Mouse (Mus musculus) splenic B cell, adult 2 months (primary cell): Measurements from ENCODE around the gene Kcnj8.

Source experiments
- DNase-seq: peaks from one replicate; pipeline ENCODE4 v3.0.0-alpha.2; 2011; ENCODE audit warnings: low read depth, low spot score
- H3K27me3 ChIP-seq: 2 replicates; pipeline ENCODE4 v1.6.1; 2012; ENCODE audit warnings: mild to moderate bottlenecking, low read length, moderate library complexity, mixed read lengths; ENCODE audit not compliant: control insufficient read depth, poor library complexity, insufficient read depth, severe bottlenecking
- H3K36me3 ChIP-seq: 2 replicates; pipeline ENCODE4 v1.6.1; 2012; ENCODE audit warnings: mild to moderate bottlenecking, low read length, moderate library complexity, mixed read lengths; ENCODE audit not compliant: control insufficient read depth, poor library complexity, insufficient read depth, severe bottlenecking

The Kcnj8 gene

DNA sequence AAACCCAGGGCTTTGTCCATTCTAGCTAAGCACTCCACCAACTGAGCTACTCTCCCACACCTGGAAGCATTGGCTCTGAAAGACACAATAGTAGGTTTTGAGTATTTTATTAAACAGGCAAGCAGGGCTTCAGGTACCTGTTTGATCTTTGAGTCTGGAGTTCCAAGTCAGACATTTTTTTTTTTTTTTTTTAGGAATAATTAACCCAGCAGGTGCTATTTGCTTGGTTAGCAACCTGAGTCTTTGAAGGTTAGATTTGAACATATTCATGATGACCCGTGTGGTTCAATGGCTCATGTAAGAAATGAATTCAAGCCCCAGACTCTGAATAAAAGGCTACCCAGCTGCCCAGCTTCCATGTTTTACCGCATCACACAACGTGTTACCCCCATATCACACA, 6.7 kb downstream of the Kcnj8 start:
- Histone ChIP-seq H3K27me3 (no peaks in the 10 kb centered on the region), H3K36me3 (no peaks in the 10 kb centered on the region)
- no peak for DNase-seq

DNA sequence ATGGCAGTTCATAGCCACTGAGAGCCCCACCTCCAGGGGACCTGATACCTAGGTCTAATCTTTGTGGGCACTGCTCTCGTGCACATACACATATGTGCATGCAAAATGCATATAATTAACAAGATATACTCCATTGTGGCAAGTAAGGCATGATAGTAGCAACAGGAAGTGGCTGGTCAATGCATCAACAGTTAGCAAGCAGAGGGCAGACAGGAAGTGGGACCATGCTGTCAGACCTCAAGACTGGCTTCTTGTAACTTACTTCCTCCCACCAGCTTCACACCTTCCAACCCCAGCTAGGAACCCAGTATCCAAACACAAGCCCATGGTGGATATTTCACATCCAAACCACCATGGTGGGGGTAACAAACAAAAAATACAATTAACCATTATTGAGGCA, 10.3 kb downstream of the Kcnj8 start:
- no peak for DNase-seq
- Histone ChIP-seq H3K36me3 (no peaks in the 10 kb centered on the region), H3K27me3 (no peaks in the 10 kb centered on the region)

GRCm38 (mm10) chr6:142558772-142559679, 12.4 kb downstream of the Kcnj8 start:
- Histone ChIP-seq H3K27me3 (no peaks in the 10 kb centered on the region), H3K36me3 (no peaks in the 10 kb centered on the region)
- no peak for DNase-seq

DNA sequence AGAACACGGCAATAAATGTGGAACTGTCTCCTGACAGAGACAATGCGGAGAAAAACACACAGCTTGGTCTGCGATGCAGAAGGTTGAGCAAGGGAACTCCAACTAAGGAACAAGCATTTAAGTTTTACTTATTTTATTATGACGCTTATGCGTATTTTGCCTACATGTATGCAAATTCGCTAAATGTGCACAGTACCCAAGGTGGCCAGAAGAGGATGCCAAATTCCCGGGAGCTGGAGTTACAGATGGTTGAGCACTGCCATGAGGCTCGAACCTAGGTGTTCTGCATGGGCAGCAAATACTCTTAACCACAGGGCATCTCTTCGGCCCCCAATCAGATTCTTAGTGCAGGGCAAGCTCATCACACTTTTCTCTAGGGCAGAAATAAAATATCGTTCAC, 13.3 kb downstream of the Kcnj8 start:
- H3K36me3 ChIP-seq = no peaks in the 10 kb centered on the region
- no peaks in the 10 kb centered on the region for H3K27me3 ChIP-seq
- no peak for DNase-seq

DNA sequence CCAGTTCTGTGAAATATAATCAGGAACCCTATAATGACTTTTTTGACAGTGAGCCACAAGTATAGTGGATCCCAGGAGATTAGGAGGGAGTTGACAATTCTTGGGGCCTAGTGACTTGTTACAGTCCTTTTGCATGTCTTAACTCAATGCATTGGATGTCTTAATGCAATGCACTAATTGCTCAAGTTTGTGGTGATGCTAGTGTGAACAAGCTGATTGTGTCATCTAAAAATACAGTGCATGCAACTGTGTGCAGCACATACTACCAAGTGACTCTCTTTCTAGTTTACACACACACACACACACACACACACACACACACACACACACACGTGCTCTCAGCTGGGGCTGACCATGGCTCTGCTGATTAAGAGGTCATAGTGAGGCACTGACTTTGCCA, 15.4 kb downstream of the Kcnj8 start:
- no peak for DNase-seq
- no peaks in the 10 kb centered on the region for H3K36me3 ChIP-seq
- no peaks in the 10 kb centered on the region for H3K27me3 ChIP-seq

GRCm38 (mm10) chr6:142551482-142551881, 19.9 kb downstream of the Kcnj8 start:
- no peak for DNase-seq
- Histone ChIP-seq H3K27me3 (no peaks in the 10 kb centered on the region), H3K36me3 (no peaks in the 10 kb centered on the region)

- H3K36me3 ChIP-seq = no peaks in the 10 kb centered on the region
- H3K27me3 ChIP-seq = no peaks in the 10 kb centered on the region
- DNase-seq = no peak
These were observed 20.5 kb downstream of the Kcnj8 start for GRCm38 (mm10) chr6:142550871-142551270.

- DNase-seq = no peak
- no peaks in the 10 kb centered on the region for H3K27me3 ChIP-seq
- H3K36me3 ChIP-seq = no peaks in the 10 kb centered on the region
These were observed 23.0 kb downstream of the Kcnj8 start for GRCm38 (mm10) chr6:142548377-142548776.

DNA sequence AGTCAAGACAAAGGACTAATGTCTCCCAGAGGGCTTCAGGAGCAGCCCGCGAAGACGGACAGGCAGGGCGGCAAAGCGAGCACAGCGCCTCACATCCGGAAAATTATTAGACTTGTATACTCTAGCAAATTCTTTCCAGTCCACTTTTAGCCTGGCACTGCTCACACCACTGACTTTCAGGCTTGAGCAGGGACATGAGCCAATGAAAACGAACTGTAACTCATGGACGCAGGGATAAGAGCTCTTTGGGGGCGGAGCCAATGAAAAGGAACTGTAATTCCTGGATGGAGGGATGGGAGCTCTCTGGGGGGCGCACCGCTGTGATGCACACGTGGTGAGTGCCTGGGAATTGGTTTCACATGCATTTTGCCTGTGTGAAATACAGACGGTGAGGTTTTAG, 26.3 kb downstream of the Kcnj8 start:
- DNase-seq = no peak
- no peaks in the 10 kb centered on the region for H3K36me3 ChIP-seq
- no peaks in the 10 kb centered on the region for H3K27me3 ChIP-seq

GRCm38 (mm10) chr6:142543648-142544047, 27.8 kb downstream of the Kcnj8 start:
- H3K27me3 ChIP-seq = no peaks in the 10 kb centered on the region
- H3K36me3 ChIP-seq = no peaks in the 10 kb centered on the region
- DNase-seq = no peak

DNA sequence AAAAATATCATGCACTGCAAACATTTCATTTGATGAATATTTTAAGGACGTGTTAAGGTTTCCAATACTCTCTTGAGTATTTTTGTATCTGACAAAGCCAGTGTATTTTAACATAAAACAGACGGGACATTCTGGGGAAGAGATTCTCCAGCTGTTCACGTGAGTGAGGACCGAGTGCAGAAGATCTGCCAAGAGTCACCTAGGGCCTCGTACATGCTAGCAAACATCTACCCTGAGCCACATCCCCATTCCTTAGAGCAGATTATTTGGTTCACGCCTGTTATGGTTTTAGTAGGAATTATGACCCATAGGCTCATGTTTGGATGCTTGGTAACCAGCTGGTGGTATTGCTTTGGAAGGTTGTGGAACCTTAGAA, 28.6 kb downstream of the Kcnj8 start:
- no peaks in the 10 kb centered on the region for H3K27me3 ChIP-seq
- DNase-seq = no peak
- no peaks in the 10 kb centered on the region for H3K36me3 ChIP-seq

GRCm38 (mm10) chr6:142542082-142542799, 29.2 kb downstream of the Kcnj8 start:
- no peak for DNase-seq
- H3K36me3 ChIP-seq = no peaks in the 10 kb centered on the region
- H3K27me3 ChIP-seq = no peaks in the 10 kb centered on the region

DNA sequence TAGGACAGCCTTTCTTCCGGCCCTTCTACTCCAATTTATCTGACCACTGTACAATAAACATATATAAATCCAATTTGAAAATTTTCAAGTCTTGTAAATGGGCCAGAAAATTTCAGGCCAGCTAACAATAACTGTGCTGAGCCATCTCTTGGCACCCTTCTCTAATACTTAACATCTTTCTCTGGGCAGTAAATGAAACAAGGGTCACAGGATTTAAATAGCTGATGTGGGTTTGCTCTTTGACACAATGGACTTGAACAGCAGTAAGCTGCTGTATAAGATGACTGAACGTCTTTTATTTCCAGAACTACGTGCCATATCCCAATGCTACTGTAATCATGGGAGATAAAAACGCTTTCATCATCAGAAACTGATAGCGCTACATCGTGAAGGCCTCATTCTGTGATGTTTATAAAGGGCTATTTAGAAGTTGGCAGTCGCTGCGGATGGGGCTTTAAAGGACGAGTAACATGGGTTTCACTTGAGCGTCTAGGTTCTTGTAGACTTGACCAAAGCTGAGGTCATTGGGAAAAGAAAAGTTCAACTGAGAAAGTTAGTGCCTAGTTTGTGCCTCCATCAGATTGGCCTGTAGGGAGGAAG, 30.8 kb downstream of the Kcnj8 start:
- DNase-seq = no peak

DNA sequence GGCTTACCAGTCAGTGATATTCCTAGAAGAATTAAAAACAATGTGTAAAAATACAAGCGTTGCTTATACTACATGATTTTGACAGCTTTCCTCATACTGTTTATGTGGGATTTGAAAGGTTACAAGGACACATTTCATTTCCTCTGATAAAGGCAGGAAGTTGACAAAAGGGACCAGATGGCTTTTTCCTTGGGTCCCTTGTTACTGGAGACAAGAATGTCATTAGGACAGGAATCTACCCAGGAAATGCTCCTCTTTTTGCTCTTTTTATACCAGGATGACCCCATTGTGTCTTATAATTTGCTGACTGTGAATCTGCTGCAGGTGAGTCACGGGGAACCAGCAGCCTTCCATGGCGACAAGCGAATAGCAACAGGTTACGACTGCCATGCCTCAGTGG, 31.3 kb downstream of the Kcnj8 start:
- H3K27me3 ChIP-seq = no peaks in the 10 kb centered on the region
- no peak for DNase-seq
- H3K36me3 ChIP-seq = no peaks in the 10 kb centered on the region

More for the DNA sequence above, 30.8 kb downstream of the Kcnj8 start:
- Histone ChIP-seq H3K36me3 (no peaks in the 10 kb centered on the region), H3K27me3 (no peaks in the 10 kb centered on the region)

DNA sequence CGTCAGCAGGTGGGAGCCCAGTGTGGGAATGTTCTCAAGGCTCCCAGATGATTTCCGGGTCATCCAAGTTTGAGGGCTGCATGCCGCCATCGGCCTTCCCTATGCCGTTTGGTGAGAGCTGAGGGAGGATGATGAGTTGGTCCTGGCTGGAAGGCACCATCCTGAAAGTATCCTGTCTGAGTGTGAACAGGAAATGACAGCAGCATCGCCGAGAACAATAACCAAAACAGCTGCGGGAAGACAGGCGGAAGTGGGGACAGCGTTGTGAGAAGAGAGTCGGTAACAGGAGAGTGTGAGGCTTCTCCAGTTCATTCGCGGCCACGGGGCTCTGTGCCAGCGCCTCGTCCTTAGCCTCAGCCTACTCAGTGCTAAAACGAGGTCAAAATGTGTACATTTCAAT, 32.9 kb downstream of the Kcnj8 start:
- no peaks in the 10 kb centered on the region for H3K27me3 ChIP-seq
- H3K36me3 ChIP-seq = no peaks in the 10 kb centered on the region
- no peak for DNase-seq
